Mouse (Mus musculus) heart, embryonic 16.5 days (tissue): ENCODE results near the gene Mylk3. TPM values are rescaled to one million over a fixed set of nuclear protein-coding genes. Genes with fewer than 3 reads are reported as not detected.

ENCODE experiments used
- ATAC-seq: fragments of 200-750 bp; cut with Nextera tagmentation; replicated peaks from 2 replicates; pipeline ENCODE4 v1.8.0; 2017; ENCODE audit warnings: moderate number of reproducible peaks; ENCODE audit not compliant: insufficient read depth, low FRiP score; ENCODE audit errors: extremely low read depth
- H3K27ac ChIP-seq: fragments of 300-500 bp; sonication (generic); 2 replicates; pipeline ENCODE4 v1.5.1; 2014; ENCODE audit warnings: mild to moderate bottlenecking, low read length, control low read depth, moderate library complexity
- H3K27me3 ChIP-seq: fragments of 300-500 bp; sonication (generic); 2 replicates; pipeline ENCODE4 v1.6.1; 2014; ENCODE audit warnings: low read length, mixed read lengths; ENCODE audit not compliant: control insufficient read depth, insufficient read depth
- H3K36me3 ChIP-seq: fragments of 300-500 bp; sonication (generic); 2 replicates; pipeline ENCODE4 v1.6.1; 2014; ENCODE audit not compliant: control insufficient read depth, insufficient read depth
- H3K4me1 ChIP-seq: fragments of 300-500 bp; sonication (generic); 2 replicates; pipeline ENCODE4 v1.6.1; 2014; ENCODE audit warnings: low read length, mixed read lengths; ENCODE audit not compliant: control insufficient read depth, insufficient read depth
- H3K4me2 ChIP-seq: fragments of 300-500 bp; sonication (generic); 2 replicates; pipeline ENCODE4 v1.6.1; 2014; ENCODE audit warnings: low read depth, mild to moderate bottlenecking, control low read depth, low read length
- H3K4me3 ChIP-seq: fragments of 300-500 bp; sonication (generic); 2 replicates; pipeline ENCODE4 v1.5.1; 2014; ENCODE audit warnings: mild to moderate bottlenecking, control low read depth, low read length
- H3K9ac ChIP-seq: fragments of 300-500 bp; sonication (generic); 2 replicates; pipeline ENCODE4 v1.6.1; 2014; ENCODE audit warnings: low read length, control low read depth
- H3K9me3 ChIP-seq: fragments of 300-500 bp; sonication (generic); replicated peaks from 2 replicates; pipeline ENCODE4 v1.6.1; 2016; ENCODE audit warnings: low read length; ENCODE audit not compliant: control insufficient read depth
- WGBS: fragments of 180-500 bp; shearing (Covaris S2); extraction: QIAGEN DNeasy Blood & Tissue Kit; methylation state at CpG from one replicate; pipeline ENCODE4 v1.1.7; 2014; 5-methylcytosine and 5-hydroxymethylcytosine counted together
- polyA plus RNA-seq: library from polyadenylated mRNA; unstranded; fragments of >200 nt; fragmentation: Nextera tagmentation; extraction: Ambion mirVana; gene quantifications from 2 replicates; pipeline ENCODE4 v1.2.1, GENCODE M21; 2015

The Mylk3 gene
- polyA plus RNA-seq, 1 experiment from 2014 or later: 278 TPM

GRCm38 (mm10) chr8:85313036-85313435 is 73.1 kb downstream of the Mylk3 start:
- no peaks in the 10 kb centered on the region for H3K27me3 ChIP-seq
- H3K4me2 ChIP-seq: no peak overlapping the region
- no peak overlapping the region for H3K27ac ChIP-seq
- H3K9ac ChIP-seq: no peak overlapping the region
- peaks cover 10% of the 10 kb centered on the region; the same call in 1 of the 2 replicates for H3K36me3 ChIP-seq
- 62% methylated on average over 3 of the region's 3 CpGs for WGBS
- H3K4me1 ChIP-seq: no peaks in the 10 kb centered on the region
- H3K4me3 ChIP-seq: no peak overlapping the region
- ATAC-seq: no peak
- H3K9me3 ChIP-seq: peaks cover under 1% of the 10 kb centered on the region; the same call in 1 of the 2 replicates

- no peaks in the 10 kb centered on the region for H3K27me3 ChIP-seq
- peaks cover 15% of the 10 kb centered on the region for H3K36me3 ChIP-seq
- no peak overlapping the region for H3K4me2 ChIP-seq
- no peak overlapping the region for H3K27ac ChIP-seq
- no peak for ATAC-seq
- H3K9me3 ChIP-seq: no peaks in the 10 kb centered on the region
- H3K4me1 ChIP-seq: no peaks in the 10 kb centered on the region
- no peak overlapping the region for H3K4me3 ChIP-seq
- H3K9ac ChIP-seq: no peak overlapping the region
Observed at GRCm38 (mm10) chr8:85311743-85312142, 74.4 kb downstream of the Mylk3 start.

GRCm38 (mm10) chr8:85308564-85308963 is 77.6 kb downstream of the Mylk3 start:
- Histone ChIP-seq H3K27ac (no peak overlapping the region), H3K4me2 (no peak overlapping the region), H3K9me3 (no peaks in the 10 kb centered on the region), H3K9ac (no peak overlapping the region), H3K36me3 (peaks cover 34% of the 10 kb centered on the region), H3K4me1 (no peaks in the 10 kb centered on the region), H3K27me3 (no peaks in the 10 kb centered on the region), H3K4me3 (no peak overlapping the region)
- ATAC-seq: no peak
- WGBS: 92% methylated on average over 2 of the region's 2 CpGs

- Histone ChIP-seq H3K9me3 (no peaks in the 10 kb centered on the region), H3K4me1 (peaks cover 16% of the 10 kb centered on the region), H3K36me3 (peaks cover 38% of the 10 kb centered on the region), H3K27ac (no peak overlapping the region), H3K4me3 (no peak overlapping the region), H3K27me3 (no peaks in the 10 kb centered on the region), H3K9ac (no peak overlapping the region), H3K4me2 (no peak overlapping the region)
- no peak for ATAC-seq
- 79% methylated on average over 5 of the region's 5 CpGs for WGBS
Observed at GRCm38 (mm10) chr8:85303531-85303930, 82.6 kb downstream of the Mylk3 start.

GRCm38 (mm10) chr8:85302931-85303330 is 83.2 kb downstream of the Mylk3 start:
- H3K4me2 ChIP-seq: no peak overlapping the region
- peaks cover 32% of the 10 kb centered on the region for H3K36me3 ChIP-seq
- H3K9ac ChIP-seq: no peak overlapping the region
- H3K4me3 ChIP-seq: no peak overlapping the region
- no peaks in the 10 kb centered on the region for H3K9me3 ChIP-seq
- no peak overlapping the region for H3K27ac ChIP-seq
- peaks cover 20% of the 10 kb centered on the region for H3K4me1 ChIP-seq
- WGBS: 86% methylated on average over 3 of the region's 3 CpGs
- no peaks in the 10 kb centered on the region for H3K27me3 ChIP-seq
- no peak for ATAC-seq

GRCm38 (mm10) chr8:85301941-85302340 is 84.2 kb downstream of the Mylk3 start:
- H3K36me3 ChIP-seq: peaks cover 28% of the 10 kb centered on the region
- ATAC-seq: no peak
- H3K27ac ChIP-seq: no peak overlapping the region
- H3K4me2 ChIP-seq: no peak overlapping the region
- H3K4me1 ChIP-seq: peaks cover 25% of the 10 kb centered on the region
- H3K9me3 ChIP-seq: no peaks in the 10 kb centered on the region
- H3K27me3 ChIP-seq: no peaks in the 10 kb centered on the region
- 26% methylated on average over 1 of the region's 1 CpGs for WGBS
- no peak overlapping the region for H3K9ac ChIP-seq
- no peak overlapping the region for H3K4me3 ChIP-seq

- peak; percentile 98 for ATAC-seq
- under 1% methylated on average over 63 of the region's 63 CpGs for WGBS
- H3K4me3 ChIP-seq: peak within 1 kb of the TSS; percentile 91
- H3K27ac ChIP-seq: peak within 1 kb of the TSS; percentile 98
- H3K4me1 ChIP-seq: peaks cover 25% of the 10 kb centered on the region
- H3K27me3 ChIP-seq: no peaks in the 10 kb centered on the region
- peak within 1 kb of the TSS; percentile 82 for H3K4me2 ChIP-seq
- peak within 1 kb of the TSS; percentile 98 for H3K9ac ChIP-seq
- peaks cover 12% of the 10 kb centered on the region for H3K36me3 ChIP-seq
- no peaks in the 10 kb centered on the region for H3K9me3 ChIP-seq
Observed at GRCm38 (mm10) chr8:85299434-85300077, 86.6 kb downstream of the Mylk3 start, which contains the start of the genes Orc6 and Vps35. Gene Orc6, plus strand, starts transcription at chr8:85299632. Gene Vps35, minus strand, starts transcription at chr8:85299802.

GRCm38 (mm10) chr8:85298600-85299433 is 87.3 kb downstream of the Mylk3 start:
- Histone ChIP-seq H3K9ac (peak overlapping the region; percentile 98), H3K36me3 (peaks cover 12% of the 10 kb centered on the region), H3K4me1 (peaks cover 25% of the 10 kb centered on the region), H3K27me3 (no peaks in the 10 kb centered on the region), H3K27ac (peak overlapping the region; percentile 98), H3K4me3 (peak overlapping the region; percentile 91), H3K4me2 (peak overlapping the region; percentile 66), H3K9me3 (no peaks in the 10 kb centered on the region)
- WGBS: under 1% methylated on average over 53 of the region's 53 CpGs
- peak; percentile 16 for ATAC-seq

GRCm38 (mm10) chr8:85286846-85287245 is 99.3 kb downstream of the Mylk3 start:
- no peak overlapping the region for H3K4me3 ChIP-seq
- H3K9ac ChIP-seq: no peak overlapping the region
- 77% methylated on average over 1 of the region's 1 CpGs for WGBS
- H3K4me1 ChIP-seq: no peaks in the 10 kb centered on the region
- H3K36me3 ChIP-seq: peaks cover 46% of the 10 kb centered on the region
- H3K27me3 ChIP-seq: no peaks in the 10 kb centered on the region
- H3K9me3 ChIP-seq: no peaks in the 10 kb centered on the region
- no peak for ATAC-seq
- H3K4me2 ChIP-seq: no peak overlapping the region
- no peak overlapping the region for H3K27ac ChIP-seq
